Mouse (Mus musculus) C2C12 (cell line): ENCODE measurements around the gene Amdhd1.

ENCODE experiments used
- CEBPB ChIP-seq: IDR thresholded peaks from one replicate; pipeline ENCODE4 v1.6.1; 2011; ENCODE audit warnings: low read depth, mild to moderate bottlenecking, control low read depth, moderate library complexity
- CTCF ChIP-seq: IDR thresholded peaks from one replicate; pipeline ENCODE4 v1.5.1; 2011; ENCODE audit not compliant: control insufficient read depth, insufficient read depth, insufficient read length
- FOSL1 ChIP-seq: IDR thresholded peaks from one replicate; pipeline ENCODE4 v1.8.0; 2011; ENCODE audit warnings: mild to moderate bottlenecking, low read length; ENCODE audit not compliant: poor library complexity, insufficient read depth, severe bottlenecking
- MAX ChIP-seq: IDR thresholded peaks from one replicate; pipeline ENCODE4 v1.6.1; 2011; ENCODE audit warnings: mild to moderate bottlenecking, control low read depth
- MYOD1 ChIP-seq: IDR thresholded peaks from one replicate; pipeline ENCODE4 v1.6.1; 2011; ENCODE audit warnings: low read depth; ENCODE audit not compliant: control insufficient read depth, insufficient read length
- MYOG ChIP-seq: IDR thresholded peaks from one replicate; pipeline ENCODE4 v1.6.1; 2011; ENCODE audit not compliant: control insufficient read depth, insufficient read length; ENCODE audit errors: extremely low read depth
- USF1 ChIP-seq: IDR thresholded peaks from one replicate; pipeline ENCODE4 v1.6.1; 2011; ENCODE audit warnings: low read depth, mild to moderate bottlenecking, control low read depth, moderate library complexity

GRCm38 (mm10) chr10:93509532-93510153, 30.2 kb downstream of the Amdhd1 start:
- TF ChIP-seq MAX (no peak), CTCF (no peak), USF1 (no peak), MYOD1 (no peak), CEBPB (no peak), MYOG (no peak), FOSL1 (no peak)
